Mouse (Mus musculus) thymus, adult 2 months (tissue): ENCODE measurements around the gene Mpi. TPM values are rescaled to one million over a fixed set of nuclear protein-coding genes. Genes with fewer than 3 reads are reported as not detected.

Experiments
- DNase-seq: peaks from one replicate; pipeline ENCODE4 v3.0.0; 2021
- H3K27ac ChIP-seq: fragments of 200-500 bp; 2 replicates; pipeline ENCODE4 v1.5.1; 2012; ENCODE audit warnings: low read length, control low read depth; ENCODE audit not compliant: control insufficient read depth, insufficient read depth
- H3K27me3 ChIP-seq: fragments of 200-500 bp; 2 replicates; pipeline ENCODE4 v1.6.1; 2012; ENCODE audit warnings: mild to moderate bottlenecking, low read length, moderate library complexity, mixed read lengths; ENCODE audit not compliant: control insufficient read depth, insufficient read depth
- H3K36me3 ChIP-seq: fragments of 200-500 bp; 2 replicates; pipeline ENCODE4 v1.6.1; 2012; ENCODE audit warnings: mild to moderate bottlenecking, low read length, moderate library complexity; ENCODE audit not compliant: control insufficient read depth, insufficient read depth
- H3K4me1 ChIP-seq: fragments of 200-500 bp; replicated peaks from 2 replicates; pipeline ENCODE4 v1.6.1; 2012; ENCODE audit warnings: low read length; ENCODE audit not compliant: control insufficient read depth, insufficient read depth
- H3K4me3 ChIP-seq: fragments of 200-500 bp; 2 replicates; pipeline ENCODE4 v1.5.1; 2012; ENCODE audit warnings: mild to moderate bottlenecking, low read length, control low read depth, moderate library complexity; ENCODE audit not compliant: control insufficient read depth, insufficient read depth
- CTCF ChIP-seq: fragments of 200-500 bp; IDR thresholded peaks from 2 replicates; pipeline ENCODE4 v1.5.1; 2012; ENCODE audit warnings: mild to moderate bottlenecking, control low read depth, low read length, moderate library complexity, borderline replicate concordance; ENCODE audit not compliant: control insufficient read depth, poor library complexity, insufficient read depth; ENCODE audit errors: extremely low read depth
- POLR2A ChIP-seq: fragments of 200-500 bp; IDR thresholded peaks from 2 replicates; pipeline ENCODE4 v1.6.1; 2012; ENCODE audit warnings: mild to moderate bottlenecking, low read length, control low read depth, moderate library complexity; ENCODE audit not compliant: control insufficient read depth, poor library complexity, insufficient read depth; ENCODE audit errors: extremely low read depth
- WGBS: fragments of 180-500 bp; shearing (Covaris S2); methylation state at CpG from one replicate; pipeline ENCODE4 v1.1.7; 2018; 5-methylcytosine and 5-hydroxymethylcytosine counted together
- polyA plus RNA-seq: library from polyadenylated mRNA; depleted of rRNA; stranded (reverse); fragments of >200 nt; gene quantifications from 2 replicates; pipeline ENCODE4 v1.2.3, GENCODE M21; 2012

The Mpi gene
- polyA plus RNA-seq, 1 experiment, result 54.3 TPM

DNA sequence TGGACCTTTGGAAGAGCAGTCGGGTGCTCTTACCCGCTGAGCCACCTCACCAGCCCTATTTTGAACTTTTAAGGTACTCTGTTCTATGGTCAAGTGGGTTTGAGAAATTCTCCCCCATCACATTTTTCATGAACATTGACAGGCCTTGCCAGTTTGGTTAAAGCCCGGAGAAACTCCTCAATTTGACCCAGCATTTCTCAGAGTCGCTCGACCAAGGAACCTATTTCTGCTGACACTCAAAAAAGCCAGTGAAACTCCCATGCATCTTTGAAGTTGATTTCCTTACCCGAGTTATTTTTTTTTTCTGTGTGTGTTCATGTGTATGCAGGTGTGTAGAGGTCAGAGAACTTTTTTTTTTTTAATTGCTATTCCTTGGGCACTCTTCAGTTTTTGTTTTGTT is 12.0 kb upstream of the Mpi start:
- DNase-seq, result no peak
- H3K4me1 ChIP-seq, result peaks cover 29% of the 10 kb centered on the region

DNA sequence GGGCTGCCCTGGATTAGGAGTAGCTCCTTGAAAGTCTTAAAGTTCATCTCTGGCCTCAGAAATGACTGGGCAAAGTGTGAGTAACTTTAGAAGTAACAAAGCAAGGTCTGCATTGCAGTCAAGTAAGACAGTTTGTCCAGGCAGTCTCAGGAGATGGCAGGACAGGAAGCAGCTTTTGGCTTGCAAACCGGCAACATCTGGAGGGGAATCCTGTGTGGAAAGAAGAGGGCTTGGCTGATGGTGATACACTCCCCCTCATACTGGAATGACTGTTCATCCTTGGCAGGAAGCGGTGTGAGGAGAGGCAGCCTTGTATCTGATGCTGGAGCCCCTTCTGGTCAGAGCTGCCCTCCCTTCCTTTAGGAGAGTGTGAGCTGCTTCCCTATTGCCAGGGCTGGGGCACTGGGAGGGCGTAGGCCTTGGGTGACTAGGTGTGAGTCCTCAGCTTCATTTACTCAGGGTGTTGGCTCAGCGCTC is 10.4 kb upstream of the Mpi start:
- DNase-seq, result no peak
- no peak overlapping the region for H3K4me3 ChIP-seq

More for the DNA sequence above, 12.0 kb upstream of the Mpi start:
- Histone ChIP-seq H3K27ac (no peak overlapping the region), H3K27me3 (no peaks in the 10 kb centered on the region), H3K36me3 (peaks cover 13% of the 10 kb centered on the region), H3K4me3 (no peak overlapping the region)
- WGBS, result 66% methylated on average over 6 of the region's 6 CpGs
- TF ChIP-seq POLR2A (no peak), CTCF (no peak)

DNA sequence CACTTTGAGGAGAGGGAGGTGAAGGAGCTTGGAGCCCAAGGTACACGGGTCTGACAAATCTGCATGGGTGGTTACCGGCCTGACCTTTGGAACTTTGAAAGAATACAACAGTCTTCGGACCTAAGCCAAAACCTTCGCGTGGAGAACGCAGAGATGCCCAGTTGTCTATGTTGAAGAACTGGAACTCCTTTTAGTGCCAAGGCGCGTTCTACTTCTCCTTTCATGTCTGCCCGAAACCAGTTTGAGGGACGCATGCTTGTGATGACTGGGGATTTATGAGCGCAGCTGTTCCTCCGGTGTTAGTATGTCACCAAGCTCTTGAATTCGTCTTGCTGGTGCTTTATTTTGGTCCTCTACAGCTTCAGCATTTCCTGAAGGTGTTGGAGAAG is 9.1 kb upstream of the Mpi start:
- Histone ChIP-seq H3K4me1 (peaks cover 29% of the 10 kb centered on the region), H3K27ac (no peak overlapping the region), H3K4me3 (0 out of 2 replicates have a peak overlapping the region, but pooled peaks have one; percentile 3), H3K27me3 (no peaks in the 10 kb centered on the region), H3K36me3 (no peaks in the 10 kb centered on the region)
- WGBS, result 9% methylated on average over 13 of the region's 13 CpGs
- TF ChIP-seq POLR2A (no peak), CTCF (no peak)
- DNase-seq, result no peak

More for the DNA sequence above, 10.4 kb upstream of the Mpi start:
- Histone ChIP-seq H3K27ac (no peak overlapping the region), H3K4me1 (peaks cover 29% of the 10 kb centered on the region), H3K27me3 (no peaks in the 10 kb centered on the region), H3K36me3 (peaks cover 2% of the 10 kb centered on the region)
- 86% methylated on average over 4 of the region's 4 CpGs for WGBS
- TF ChIP-seq POLR2A (no peak), CTCF (no peak)

DNA sequence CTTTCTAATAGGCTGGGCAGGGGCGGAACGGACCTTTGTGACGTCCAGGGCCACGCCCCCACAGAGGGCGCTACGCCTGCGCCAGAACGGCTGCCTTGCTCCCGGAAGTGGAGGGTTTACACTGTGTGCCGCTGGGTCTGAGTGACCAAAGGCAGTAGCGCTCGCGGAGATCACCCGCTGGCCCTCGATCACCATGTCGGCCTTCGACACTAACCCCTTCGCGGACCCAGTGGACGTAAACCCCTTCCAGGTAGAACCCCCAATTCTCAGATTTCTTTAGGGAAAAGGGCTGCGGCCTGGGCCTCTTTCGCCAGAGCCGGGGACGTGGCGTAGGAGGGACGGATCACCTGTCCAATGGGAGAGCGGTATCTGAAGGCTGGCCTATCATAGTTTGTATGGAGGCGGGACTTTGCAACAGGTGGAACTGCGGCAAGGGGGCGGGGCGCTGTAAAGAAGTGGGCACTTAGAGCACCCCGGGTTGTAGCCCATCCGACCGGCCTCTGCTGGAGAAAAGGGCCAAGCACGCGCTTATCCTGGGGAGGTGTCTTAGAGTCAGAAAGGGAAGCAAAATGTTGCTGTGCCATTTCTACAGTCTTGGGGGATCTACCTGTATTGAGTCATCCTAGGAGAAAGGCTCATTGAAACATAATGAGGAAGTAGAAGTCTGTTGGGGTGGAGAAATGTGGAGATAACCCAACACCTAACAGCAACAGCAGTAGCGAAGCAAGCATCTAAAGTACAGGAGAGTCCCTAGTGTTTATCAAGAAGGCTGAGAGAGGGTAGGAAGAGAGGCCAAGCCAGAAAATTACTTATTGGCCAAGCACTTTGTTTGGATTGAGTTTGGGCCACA is 8.5 kb upstream of the Mpi start, which contains the start of gene Scamp2:
Gene Scamp2 (plus strand): TSS at position 83 of the 850 bp plus-strand sequence.
- Histone ChIP-seq H3K27me3 (no peaks in the 10 kb centered on the region), H3K4me3 (peak within 1 kb of the TSS; percentile 75), H3K27ac (peak within 1 kb of the TSS; percentile 25; the same call in 1 of the 2 replicates), H3K4me1 (peaks cover 29% of the 10 kb centered on the region), H3K36me3 (no peaks in the 10 kb centered on the region)
- WGBS, result under 1% methylated on average over 37 of the region's 37 CpGs
- peak; percentile 90 for DNase-seq
- TF ChIP-seq CTCF (peak; percentile 21; the same call in 1 of the 2 replicates), POLR2A (no peak)

DNA sequence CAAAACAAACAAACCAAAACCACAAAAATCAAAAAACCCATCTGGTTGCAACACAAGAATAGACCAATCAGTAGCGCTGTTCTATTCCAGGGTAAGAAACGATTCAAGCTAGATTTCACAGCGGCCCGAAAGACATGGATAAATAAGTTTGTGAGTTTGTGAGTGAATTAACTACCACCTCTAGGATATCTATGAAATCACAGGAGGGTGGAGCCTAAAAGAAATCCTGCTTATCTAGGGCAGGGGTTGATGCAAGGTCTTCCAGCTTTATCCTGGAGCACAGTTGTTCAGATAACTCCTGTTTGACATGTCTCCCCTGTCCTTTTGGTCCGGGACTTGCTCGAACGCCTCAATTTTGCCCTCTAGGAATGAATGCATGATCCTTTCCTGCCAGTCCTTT is 7.7 kb upstream of the Mpi start:
- Histone ChIP-seq H3K4me3 (no peak overlapping the region), H3K4me1 (peaks cover 21% of the 10 kb centered on the region), H3K27ac (no peak overlapping the region)

DNA sequence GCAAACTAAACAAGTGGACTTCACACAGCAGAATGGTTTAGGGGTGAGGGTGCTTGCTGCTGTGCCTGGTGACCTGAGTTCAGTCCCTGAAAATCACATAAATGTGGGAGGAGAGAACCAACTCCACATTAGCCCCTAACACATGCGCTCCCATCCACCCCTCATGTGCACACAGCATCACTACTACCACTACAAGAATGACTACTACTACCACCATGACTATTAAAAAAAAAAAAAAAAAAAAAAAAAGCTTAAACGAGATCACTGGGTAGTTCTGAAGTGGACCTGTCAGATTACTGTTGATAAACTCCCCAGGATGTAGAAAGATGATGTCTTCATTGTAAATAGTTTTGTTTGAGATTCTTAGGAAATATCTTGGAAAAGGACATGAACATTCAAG is 7.0 kb upstream of the Mpi start:
- TF ChIP-seq CTCF, result no peak
- TF ChIP-seq POLR2A, result no peak

More for the DNA sequence above, 7.7 kb upstream of the Mpi start:
- DNase-seq, result no peak
- Histone ChIP-seq H3K36me3 (no peaks in the 10 kb centered on the region), H3K27me3 (no peaks in the 10 kb centered on the region)
- TF ChIP-seq POLR2A (no peak), CTCF (no peak)
- WGBS, result 31% methylated on average over 7 of the region's 7 CpGs

More for the DNA sequence above, 7.0 kb upstream of the Mpi start:
- no peaks in the 10 kb centered on the region for H3K36me3 ChIP-seq
- DNase-seq, result no peak
- peaks cover 19% of the 10 kb centered on the region for H3K4me1 ChIP-seq
- H3K27me3 ChIP-seq, result no peaks in the 10 kb centered on the region
- no peak overlapping the region for H3K4me3 ChIP-seq
- 85% methylated on average over 2 of the region's 2 CpGs for WGBS
- H3K27ac ChIP-seq, result no peak overlapping the region
